Mouse (Mus musculus) MN1 (cell line): ENCODE measurements at regions not wholly inside any gene's neighbourhood (a gene's known extent, or its start where the extent isn't known, plus 50 kb on each side); places are given as distances from the start of the nearest gene placed in this dataset.
"Not testable (repeated sequence)": the region's sequence is repeated elsewhere in the genome, so short reads cannot be mapped to it uniquely, and the experiment has no call there.

ENCODE experiments used
- DNase-seq: peaks from one replicate; pipeline ENCODE4 v3.0.0-alpha.2; 2016; ENCODE audit warnings: low spot score

DNA sequence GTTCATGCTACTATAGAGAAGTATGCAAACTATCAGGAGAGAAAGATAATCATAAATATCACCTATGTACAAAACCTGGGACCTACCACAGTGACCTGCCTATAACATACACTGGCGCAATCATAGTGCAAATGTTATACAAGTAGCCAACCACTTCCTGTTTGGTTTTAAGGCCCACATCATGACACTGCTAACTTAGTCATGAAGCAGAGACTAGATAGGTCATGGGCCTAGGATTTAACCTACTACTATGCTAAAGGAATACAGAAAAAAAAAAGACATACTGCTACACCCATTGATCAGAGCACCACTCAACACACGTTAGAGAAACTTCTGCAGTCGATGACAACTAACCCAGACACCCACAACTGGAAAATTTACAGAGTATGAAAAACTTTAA is 498.6 kb upstream of the Acvr2a start:
- no peak for DNase-seq

DNA sequence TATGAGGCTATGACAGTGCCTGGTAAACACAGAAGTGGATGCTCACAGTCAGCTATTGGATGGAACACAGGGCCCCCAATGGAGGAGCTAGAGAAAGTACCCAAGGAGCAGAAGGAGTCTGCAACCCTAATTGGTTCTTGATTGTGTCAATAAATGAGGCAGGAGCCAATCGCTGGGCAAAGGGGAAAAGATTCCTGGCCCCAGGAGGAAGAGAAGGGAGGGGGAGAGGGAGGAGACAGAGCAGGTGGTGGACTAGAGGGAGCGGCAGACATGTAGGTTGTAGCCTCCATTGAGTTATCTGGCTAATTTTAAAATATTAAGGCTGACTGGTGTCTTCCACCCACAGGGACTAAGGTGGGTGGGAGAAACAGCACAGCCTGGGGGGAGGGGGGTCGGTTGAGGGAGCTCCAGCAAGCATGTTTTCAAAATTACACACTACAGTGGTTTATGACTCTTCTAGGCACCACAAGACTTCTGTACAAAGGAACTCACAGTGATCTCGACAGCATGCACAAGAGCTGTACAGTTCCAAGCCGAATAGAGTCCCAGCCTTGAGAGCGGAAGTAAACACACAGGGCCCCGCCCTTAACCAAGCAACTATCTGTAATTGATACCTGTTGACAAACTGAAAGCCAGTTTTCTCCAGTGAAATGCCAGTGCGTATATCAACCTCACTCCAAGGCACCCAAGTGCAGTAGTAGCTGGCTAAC is 497.6 kb upstream of the Acvr2a start:
- no peak for DNase-seq

DNA sequence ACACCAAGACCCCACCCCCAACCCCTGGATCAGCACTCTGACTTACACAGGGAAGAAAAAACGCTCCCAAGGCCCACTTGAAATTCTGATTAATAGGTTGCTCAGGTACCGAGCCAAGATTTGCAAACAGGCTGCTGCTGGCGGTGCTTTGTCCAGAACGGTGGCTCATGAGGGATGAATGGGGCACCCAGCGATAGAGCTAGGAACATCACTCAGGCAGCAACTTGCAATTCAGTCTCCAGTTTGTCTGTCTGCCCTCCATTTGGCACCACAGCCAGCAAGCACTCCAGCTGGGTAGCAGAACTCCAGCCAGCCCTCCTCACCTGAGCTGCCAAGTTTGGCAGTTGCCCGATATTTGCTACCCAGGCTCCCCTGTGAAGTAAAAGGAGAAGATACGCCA is 496.1 kb upstream of the Acvr2a start:
- DNase-seq = no peak

DNA sequence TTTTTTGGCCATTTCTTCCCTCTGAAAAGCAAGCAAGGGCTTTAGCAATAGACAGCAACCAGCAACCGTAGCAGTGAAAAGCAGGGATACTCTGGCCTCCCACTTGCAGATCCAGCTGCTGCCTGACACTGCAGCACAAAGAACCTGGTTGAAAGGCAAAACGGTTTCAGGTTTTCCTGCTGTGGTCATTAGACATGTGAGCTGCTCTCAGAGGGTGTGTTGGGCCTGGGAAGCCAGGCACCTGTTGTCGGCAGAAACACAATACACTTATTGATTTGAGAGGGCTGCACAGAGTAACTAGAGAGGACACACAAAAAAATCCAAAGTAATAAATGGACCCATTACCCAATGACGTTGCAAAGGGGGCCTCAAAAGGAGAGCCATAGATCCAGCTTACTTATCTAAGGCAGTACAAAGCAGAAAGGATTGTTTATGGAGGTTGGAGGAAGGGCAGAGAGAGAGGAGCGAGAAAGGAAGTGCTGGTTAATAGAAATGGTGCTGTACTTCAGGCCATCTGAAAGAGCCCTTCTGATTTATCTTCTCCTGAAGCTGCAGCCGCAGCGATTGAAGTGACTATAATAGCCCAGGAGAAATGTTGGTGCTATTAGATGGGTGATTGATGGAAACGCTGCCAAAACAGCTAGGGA is 495.4 kb upstream of the Acvr2a start:
- DNase-seq = no peak

DNA sequence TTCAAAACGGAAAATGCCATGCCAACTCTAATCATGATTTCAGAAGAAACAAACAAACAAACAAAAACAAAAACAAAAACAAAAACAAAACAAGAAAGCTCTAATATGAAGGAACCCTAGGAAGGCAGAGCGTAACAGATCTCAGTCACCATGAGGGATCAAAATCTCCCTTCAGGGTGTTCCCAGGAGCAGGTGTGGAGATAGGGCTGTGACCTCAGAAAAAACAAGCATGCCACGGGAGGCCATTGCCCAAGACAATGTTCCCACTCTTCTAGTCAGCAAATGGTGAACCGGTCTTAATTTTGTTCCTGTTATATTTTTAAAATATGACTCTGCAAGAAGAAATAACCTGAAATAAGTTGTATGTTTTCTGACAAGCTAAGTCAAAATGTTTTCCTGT is 492.4 kb upstream of the Acvr2a start:
- no peak for DNase-seq

DNA sequence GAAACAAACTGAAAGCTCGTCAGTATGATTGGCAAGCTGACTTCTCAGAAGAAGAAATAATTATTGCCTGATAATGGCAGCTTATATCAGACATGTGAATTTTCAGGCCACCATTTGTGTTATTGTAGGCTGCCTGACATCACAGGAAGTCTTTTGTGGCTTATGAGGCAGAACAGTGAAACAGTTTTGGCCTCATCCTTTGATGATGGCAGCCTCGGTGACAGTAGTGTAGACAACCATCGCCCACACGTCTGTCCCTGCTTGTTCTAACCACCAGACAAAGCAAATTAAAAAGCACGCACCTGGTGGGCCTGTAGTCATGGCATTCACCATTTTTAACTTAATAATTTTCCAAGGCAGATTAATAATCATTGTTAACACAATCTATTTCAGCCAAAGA is 491.6 kb upstream of the Acvr2a start:
- DNase-seq = no peak

DNA sequence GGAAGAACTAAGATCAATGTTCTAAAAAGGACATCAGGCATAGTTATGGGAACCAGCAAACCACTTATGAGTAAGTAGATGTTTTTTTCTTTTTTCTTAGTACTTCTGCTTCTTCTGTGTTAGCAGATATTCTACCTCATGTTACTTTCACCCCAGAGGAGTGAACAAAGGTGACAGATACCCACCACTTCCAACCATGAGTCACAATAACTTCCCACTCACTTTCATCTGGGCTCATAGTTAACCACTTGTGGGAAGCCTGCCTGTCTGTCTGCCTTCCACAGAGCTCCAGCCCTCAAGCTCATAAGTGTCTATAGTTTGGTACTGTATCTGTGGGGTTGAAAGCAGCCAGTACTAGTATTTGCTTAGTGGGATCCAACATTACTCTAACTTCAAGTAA is 485.7 kb upstream of the Acvr2a start:
- no peak for DNase-seq

DNA sequence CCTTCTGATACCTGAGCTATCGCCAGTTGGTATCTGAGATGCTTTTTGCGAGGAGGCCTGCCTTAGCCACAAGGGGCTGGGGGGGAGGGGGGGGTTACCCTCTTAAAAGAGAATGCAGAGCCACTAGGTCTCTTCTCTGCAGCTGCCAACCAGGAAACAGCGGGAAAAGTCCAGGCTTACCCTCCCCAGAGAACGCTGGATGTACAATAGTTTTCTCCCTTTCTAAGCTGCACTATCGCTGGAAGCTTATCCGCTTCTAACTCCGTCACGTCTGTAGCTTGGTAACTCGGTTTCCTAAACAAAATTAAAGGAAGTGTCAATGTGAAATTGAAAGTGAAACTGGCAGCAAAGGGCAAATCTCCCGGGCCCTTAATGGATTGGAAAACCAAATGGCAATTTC is 481.1 kb upstream of the Acvr2a start:
- DNase-seq = peak; percentile 31

DNA sequence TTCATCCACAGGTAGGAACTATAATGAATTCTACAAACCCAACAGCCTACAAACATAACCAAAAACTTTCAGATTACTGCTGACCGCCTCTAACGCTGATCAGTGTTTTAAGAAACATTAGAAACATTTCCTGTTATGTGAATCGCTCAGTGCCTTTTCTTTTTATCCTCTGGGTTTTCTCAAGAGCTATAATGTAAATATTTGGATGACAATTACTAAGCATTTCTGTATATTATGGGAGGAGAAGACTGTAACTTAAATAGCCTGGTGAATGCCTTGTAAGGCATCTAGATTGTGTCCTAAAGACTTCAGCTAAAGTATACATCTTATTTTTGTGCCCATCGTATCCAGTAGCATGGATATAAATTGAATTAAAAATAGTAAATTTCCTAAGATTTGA is 465.9 kb upstream of the Acvr2a start:
- DNase-seq = no peak

DNA sequence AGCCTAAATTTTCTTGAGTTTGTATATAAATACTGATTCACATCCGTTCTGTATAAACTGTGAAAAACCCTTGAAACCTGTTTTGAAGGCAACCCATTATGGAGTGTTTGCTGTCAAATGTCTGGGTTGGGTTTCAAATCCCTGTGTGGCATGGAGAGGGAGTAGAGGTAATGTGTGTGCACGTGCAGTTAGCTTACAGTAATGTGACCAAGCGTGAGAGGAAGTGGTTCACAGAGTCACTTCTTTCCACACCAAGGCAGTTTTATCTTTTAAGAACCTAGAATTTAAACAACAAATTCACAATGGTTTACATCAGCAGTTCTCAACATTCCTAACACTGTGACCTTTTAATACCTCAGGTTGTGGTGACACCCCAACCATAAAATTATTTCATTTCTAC is 464.1 kb upstream of the Acvr2a start:
- no peak for DNase-seq

DNA sequence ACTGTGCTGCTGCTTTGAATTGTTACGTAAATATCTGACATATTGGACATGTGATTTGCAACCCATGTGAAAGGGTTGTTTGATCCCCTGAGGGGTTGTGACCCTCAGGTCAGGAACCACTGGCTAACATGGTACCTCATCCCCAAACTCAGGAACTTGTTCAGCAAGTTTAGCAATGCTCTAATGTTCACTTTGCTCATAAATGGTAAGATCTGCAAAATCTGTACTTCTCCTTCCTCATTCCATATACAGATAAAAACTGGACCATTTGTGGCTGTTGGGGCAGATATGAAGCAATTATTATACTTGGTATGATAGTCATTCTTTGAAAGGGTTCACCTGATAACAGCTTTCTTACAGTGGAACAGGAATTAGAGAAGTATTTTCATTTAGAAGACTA is 463.7 kb upstream of the Acvr2a start:
- no peak for DNase-seq

DNA sequence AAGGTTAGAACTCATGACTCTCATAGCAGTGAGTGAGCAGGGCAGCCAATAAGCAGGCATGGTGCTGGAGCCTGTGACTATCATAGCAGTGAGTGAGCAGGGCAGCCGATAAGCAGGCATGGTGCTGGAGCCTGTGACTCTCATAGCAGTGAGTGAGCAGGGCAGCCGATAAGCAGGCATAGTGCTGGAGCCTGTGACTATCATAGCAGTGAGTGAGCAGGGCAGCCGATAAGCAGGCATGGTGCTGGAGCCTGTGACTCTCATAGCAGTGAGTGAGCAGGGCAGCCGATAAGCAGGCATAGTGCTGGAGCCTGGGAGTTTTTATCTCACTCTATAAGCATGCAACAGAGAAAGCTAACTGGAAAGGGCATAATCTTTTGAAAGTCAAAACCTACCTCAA is 442.3 kb upstream of the Acvr2a start:
- not testable (repeated sequence) for DNase-seq

DNA sequence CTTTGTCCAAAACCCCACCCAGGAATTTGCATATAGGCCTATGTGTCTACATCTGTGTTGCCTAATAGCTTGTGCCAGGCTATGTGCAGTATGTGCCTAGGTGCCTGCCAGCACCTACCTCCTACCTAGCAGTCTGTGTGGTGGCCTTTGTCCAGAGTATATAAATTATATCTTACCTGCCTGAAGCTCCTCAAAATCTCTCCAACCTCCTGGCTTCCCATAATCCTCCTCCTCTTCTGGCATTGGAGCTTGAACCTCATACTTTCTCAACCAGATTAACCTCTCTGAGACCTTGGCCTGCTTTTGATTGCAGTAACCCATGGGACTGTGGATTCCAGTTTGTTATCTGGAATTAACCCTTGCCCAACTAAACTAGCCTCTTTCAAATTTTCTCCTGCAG is 440.8 kb upstream of the Acvr2a start:
- no peak for DNase-seq

DNA sequence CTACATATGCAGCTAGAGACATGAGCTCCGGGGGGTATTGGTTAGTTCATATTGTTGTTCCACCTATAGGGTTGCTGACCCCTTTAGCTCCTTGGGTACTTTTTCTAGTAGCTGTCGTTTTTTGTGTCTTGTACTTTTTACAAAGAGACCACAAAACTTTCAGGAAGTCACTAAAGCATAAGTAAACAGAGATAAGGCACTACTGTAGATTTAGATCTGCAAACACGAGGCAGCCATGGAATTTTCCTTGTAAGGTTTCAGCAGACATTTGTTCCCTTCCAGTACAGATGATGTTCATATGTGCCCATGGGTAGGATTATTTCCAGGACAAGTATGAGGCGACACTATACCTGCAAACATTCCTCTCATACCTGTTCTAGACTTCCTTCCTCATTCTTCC is 439.6 kb upstream of the Acvr2a start:
- no peak for DNase-seq

DNA sequence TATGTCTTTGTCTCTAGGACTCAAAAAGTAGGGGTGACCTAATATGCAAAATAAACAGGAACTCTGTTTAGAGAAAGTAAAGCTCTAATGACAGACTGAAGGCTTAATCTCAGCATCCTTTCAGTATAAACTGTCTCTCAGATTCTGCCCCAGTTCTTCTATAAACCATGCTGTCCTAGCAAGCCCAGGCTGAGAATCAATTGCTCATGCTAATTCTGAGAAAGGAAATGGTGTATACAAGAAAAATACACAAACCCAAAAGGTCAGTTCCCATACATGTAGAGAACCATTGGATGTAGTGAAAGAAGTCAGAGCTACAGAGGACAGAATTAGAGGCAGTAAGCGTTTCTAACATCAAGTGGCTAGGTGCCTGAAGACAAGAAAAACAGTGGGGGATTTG is 435.7 kb upstream of the Acvr2a start:
- DNase-seq = no peak

DNA sequence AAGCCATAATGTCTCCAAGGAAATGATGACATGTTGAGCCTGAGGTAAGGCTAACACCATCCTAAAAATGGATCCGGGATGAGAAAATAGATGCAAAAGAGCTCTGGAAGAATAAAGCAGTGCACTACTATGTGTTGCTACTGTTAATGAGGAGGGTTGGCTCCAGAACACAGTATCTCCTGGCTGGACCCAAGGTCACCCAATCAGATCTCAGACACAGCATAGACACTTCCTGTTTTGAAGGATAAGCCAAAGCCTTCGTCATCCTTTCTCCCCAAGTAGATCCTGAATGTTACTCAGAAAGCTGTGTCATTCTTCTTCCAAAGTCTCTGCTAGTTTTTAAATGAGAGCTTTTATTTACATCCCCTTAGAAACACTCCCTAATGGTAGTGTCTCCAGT is 435.2 kb upstream of the Acvr2a start:
- DNase-seq = no peak

DNA sequence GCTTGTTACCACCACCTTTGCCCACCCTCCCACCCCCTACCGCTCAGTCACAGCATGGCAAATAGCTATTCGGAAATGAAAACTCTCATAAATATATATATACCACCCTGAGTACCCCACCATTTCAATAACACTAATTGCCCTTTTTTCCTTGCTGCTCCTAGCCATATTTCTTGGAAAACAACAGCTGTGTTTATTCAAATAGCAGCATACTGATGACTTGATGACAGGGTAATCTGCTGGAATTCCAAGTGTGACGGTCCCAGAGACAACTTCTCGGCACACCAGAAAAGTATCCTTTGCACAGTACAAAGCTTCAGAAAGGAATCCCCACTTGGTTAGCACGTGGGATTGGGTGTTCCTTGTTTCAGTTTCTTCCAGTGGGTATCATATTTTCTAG is 433.8 kb upstream of the Acvr2a start:
- DNase-seq = no peak

DNA sequence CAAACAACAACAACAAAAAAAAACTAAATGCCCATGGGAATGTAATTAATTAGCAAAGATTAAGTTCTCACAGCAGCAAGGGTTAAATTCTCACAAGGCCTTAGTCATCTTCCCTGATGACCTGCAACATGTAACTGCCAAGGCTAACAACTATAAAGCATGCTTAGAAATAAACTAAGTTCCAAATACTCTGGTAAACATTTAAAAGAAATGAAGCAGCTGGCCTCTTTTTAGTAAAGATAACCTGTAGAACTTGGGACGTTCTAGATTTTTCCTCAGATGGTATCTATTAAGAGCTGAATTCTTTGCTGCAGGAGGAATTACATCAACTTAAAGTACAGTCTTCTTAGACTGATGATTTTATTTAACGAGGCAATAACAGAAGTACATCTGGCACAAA is 433.1 kb upstream of the Acvr2a start:
- DNase-seq = no peak

DNA sequence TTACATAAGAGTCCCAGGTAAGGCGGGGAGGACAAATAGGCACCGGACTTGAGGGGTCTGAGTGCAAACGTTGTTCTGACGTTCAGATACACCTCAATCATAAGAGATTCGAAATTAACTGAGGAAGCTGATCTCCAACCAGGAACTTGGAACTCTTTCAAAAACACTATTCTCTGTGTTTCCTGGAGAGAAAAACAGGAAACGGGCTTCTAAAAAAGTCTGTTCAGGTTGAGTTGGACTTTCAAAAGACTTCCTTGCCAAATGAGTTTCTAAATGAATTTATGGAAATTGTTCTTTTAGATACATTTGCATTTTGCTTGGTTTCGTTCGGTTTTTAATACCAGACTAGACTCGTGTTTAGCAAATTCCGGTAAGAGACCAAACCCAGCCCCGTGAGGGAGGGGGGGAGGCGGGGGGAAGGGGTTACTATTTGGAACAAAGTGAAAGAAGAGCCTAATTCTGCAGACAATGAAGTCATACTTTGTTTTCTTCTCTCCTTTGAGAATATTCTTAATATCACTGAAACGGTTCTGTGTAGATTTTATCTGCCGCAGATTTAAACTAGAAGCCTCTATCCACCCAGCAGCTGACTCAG is 432.3 kb upstream of the Acvr2a start:
- no peak for DNase-seq

DNA sequence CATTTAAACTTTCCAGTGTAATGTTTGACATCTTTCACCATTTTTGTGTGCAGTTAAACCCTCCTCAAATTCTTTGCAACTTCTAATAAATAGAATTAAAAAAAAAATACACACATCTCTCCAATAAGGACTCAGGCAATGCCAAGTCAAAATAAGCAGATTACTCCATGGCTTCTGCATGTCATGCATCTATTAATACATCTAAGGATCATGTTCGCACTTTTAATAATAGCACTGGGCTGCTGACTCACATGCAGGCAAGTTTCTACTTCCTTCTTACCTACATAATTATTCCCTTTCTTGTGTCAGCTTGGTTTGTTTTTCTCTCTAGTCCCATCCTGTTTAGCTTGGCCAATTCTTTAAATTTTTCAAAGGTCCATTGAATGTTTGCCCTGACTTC is 415.4 kb upstream of the Acvr2a start:
- no peak for DNase-seq

DNA sequence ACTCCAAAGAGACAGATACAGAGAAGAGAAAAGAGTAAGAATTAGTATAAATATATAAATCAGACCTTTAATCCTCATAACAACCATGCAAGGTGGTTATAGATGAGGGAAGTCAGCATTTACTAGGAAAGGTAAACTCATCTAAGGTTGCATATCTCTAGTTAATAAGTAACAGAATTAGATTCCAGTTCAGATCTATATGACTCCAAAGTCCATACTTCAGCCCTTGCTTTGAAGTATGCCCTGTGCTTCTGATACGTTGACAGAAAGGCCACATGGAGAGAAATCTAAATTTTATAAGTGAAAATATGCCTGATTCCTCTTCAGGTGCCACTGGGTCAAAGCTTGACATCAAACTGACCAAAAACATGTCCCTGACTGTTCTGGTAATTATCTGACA is 414.7 kb upstream of the Acvr2a start:
- DNase-seq = no peak

DNA sequence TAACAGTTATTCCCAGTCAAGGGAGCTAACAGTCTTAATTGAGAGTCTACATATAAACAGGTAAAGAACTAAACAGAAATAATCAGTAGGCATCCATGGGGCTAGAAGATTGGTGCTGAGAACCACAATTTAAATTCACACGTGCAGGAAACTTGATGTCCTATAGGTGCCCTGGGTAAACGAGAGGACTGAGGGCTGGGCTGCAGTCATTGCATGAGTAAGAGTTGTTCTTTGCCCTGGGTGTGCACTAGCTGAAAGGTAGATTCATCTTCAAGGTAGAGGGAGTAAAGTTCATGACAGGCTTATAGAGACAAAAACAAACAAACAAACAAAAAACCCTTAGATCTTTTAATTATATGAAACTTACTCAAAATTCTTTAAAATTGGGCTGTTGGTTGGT is 411.1 kb upstream of the Acvr2a start:
- no peak for DNase-seq

DNA sequence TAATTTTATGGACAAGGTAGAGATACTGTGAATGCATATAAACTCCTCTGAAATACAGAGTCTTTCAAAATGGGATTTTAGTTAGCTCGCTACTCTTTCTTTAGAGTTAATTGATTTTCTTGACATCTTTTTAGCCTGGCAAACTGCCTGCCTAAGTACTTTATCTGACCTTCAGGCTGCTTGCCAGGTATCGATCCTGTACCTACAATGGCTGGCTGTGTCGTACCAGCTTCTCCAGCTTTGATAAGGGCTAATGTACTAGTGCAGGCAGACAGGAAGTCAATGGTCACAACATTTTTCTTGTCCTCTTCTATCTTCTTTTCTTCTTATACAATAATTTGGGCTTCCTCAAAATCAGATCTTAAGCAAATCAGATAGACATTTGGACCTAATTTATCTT is 409.4 kb upstream of the Acvr2a start:
- no peak for DNase-seq

DNA sequence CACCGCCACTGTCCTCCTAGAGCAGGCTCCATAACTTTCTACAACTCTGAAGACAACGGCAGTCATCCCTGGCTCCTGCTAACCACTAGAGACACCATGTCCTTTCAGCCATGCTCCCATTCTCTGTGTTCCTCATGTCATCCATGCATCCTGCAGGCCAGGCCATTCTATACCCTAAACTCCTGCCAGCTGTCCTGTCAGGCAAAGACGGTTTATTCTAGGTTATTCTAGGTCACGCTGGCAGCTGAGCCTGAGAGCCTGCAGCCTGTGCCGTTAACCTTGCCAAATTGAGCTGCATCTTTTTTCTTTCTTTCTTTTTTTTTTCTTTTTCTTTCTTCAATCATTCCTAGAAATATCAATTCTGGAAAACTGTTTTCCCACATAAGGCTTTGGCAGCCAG is 406.0 kb upstream of the Acvr2a start:
- no peak for DNase-seq
